Mouse (Mus musculus) spleen, adult 2 months (tissue): Measurements from ENCODE around the gene Chst8. TPM values are rescaled to one million over a fixed set of nuclear protein-coding genes. Genes with fewer than 3 reads are reported as not detected.

Experiments used
- DNase-seq, 2 experiments: peaks; one replicate each; pipeline versions ENCODE4 v3.0.0 to v3.0.0-alpha.2; 2012 to 2021; ENCODE audit warnings: low spot score in 2 of 2, low read depth in 1 of 2
- H3K27ac ChIP-seq: fragments of 200-500 bp; 2 replicates; pipeline ENCODE4 v1.5.1; 2012; ENCODE audit warnings: low read length, inconsistent platforms; ENCODE audit not compliant: insufficient read depth
- H3K27me3 ChIP-seq: fragments of 200-500 bp; 2 replicates; pipeline ENCODE4 v1.6.1; 2012; ENCODE audit warnings: mild to moderate bottlenecking, moderate library complexity, low read length, inconsistent platforms; ENCODE audit not compliant: control insufficient read depth, insufficient read depth
- H3K36me3 ChIP-seq: fragments of 200-500 bp; 2 replicates; pipeline ENCODE4 v1.6.1; 2012; ENCODE audit warnings: mild to moderate bottlenecking, low read length, inconsistent platforms; ENCODE audit not compliant: control insufficient read depth, insufficient read depth
- H3K4me1 ChIP-seq: fragments of 200-500 bp; 2 replicates; pipeline ENCODE4 v1.6.1; 2011; ENCODE audit warnings: inconsistent platforms; ENCODE audit not compliant: control insufficient read depth, insufficient read depth, insufficient read length
- H3K4me3 ChIP-seq: fragments of 200-500 bp; 2 replicates; pipeline ENCODE4 v1.5.1; 2011; ENCODE audit warnings: mild to moderate bottlenecking, inconsistent platforms; ENCODE audit not compliant: insufficient read depth, insufficient read length; ENCODE audit errors: extremely low read depth
- CTCF ChIP-seq: fragments of 200-500 bp; IDR thresholded peaks from 2 replicates; pipeline ENCODE4 v1.5.1; 2011; ENCODE audit warnings: mild to moderate bottlenecking, inconsistent platforms; ENCODE audit not compliant: insufficient read depth, insufficient read length, insufficient replicate concordance; ENCODE audit errors: extremely low read depth
- POLR2A ChIP-seq: fragments of 200-500 bp; IDR thresholded peaks from 2 replicates; pipeline ENCODE4 v1.6.1; 2011; ENCODE audit warnings: low read depth, low read length, inconsistent platforms
- WGBS: fragments of 180-500 bp; shearing (Covaris S2); methylation state at CpG from one replicate; pipeline ENCODE4 v1.1.7; 2018; 5-methylcytosine and 5-hydroxymethylcytosine counted together
- polyA plus RNA-seq: library from polyadenylated mRNA; depleted of rRNA; stranded (reverse); fragments of >200 nt; gene quantifications from 2 replicates; pipeline ENCODE4 v1.2.3, GENCODE M21; 2012

Gene Chst8
- polyA plus RNA-seq, 1 experiment, result 1.6 TPM

DNA sequence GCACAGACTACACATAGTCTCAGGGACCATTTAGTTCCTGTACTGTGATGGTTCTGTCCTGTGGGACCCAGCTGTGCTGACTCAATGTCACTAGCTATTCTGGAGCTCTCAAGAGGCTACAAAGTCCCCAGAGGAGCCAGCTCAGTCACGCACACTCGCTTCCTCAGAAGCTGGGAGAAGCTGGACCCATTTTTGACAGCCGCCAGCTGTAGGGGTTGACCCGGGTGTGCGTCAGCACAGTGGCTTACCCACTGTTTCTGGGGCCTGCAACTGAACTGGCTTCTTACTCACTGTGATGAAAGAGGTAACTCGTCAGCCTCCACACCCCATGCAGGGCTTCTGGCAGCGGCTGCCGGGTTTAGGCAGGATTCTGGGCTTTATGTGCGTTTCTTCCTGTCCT lies 66.3 kb downstream of the Chst8 start:
- Histone ChIP-seq H3K4me1 (no peaks in the 10 kb centered on the region), H3K27ac (no peak overlapping the region), H3K27me3 (no peaks in the 10 kb centered on the region), H3K4me3 (no peak overlapping the region), H3K36me3 (no peaks in the 10 kb centered on the region)
- WGBS, result 36% methylated on average over 9 of the region's 9 CpGs
- DNase-seq, result no peak
- TF ChIP-seq CTCF (no peak), POLR2A (no peak)

DNA sequence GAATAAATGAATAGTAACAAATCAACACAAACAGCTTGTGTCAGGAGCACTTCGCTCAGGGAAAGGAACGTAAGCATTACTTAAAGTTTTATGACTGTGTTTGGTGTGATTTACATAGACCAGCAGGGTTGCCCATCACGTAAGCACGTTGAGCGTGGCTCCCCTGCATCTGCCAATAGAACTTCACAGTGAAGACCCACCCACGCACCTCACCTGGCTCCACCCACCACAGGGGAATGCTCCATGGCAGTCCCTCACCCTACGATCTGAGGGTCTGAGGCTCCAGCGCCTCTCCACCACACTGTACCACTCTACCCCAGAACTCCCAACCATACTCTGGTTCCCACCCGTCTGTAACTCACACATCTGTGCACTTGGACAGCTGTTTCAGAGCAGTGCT lies 67.1 kb downstream of the Chst8 start:
- Histone ChIP-seq H3K4me3 (no peak overlapping the region), H3K27me3 (no peaks in the 10 kb centered on the region), H3K4me1 (no peaks in the 10 kb centered on the region), H3K27ac (no peak overlapping the region), H3K36me3 (no peaks in the 10 kb centered on the region)
- TF ChIP-seq POLR2A (no peak), CTCF (no peak)
- DNase-seq, result no peak
- 83% methylated on average over 9 of the region's 9 CpGs for WGBS

DNA sequence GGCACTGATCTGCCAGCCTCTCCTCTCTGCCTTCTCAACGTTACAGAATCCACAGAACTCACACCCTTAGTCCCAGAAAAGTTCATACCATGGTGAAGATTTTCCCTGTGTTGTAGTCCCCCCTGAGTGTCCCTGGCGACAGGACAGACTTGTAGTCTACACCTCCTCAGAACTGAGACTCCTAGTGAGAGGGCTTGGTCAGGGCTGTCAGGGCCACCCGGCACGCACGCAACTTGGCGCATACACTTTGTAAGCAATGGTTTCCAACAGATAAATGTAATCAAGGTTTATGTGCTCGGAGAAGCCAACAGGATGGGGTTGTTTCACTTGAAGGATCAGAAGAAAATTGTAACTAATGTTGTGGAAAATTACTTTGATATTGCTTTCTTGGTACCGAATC lies 67.5 kb downstream of the Chst8 start:
- Histone ChIP-seq H3K27me3 (no peaks in the 10 kb centered on the region), H3K27ac (no peak overlapping the region), H3K4me1 (no peaks in the 10 kb centered on the region), H3K4me3 (no peak overlapping the region), H3K36me3 (no peaks in the 10 kb centered on the region)
- DNase-seq, result no peak
- no peak for TF ChIP-seq POLR2A
- TF ChIP-seq CTCF, result no peak
- 83% methylated on average over 8 of the region's 8 CpGs for WGBS

DNA sequence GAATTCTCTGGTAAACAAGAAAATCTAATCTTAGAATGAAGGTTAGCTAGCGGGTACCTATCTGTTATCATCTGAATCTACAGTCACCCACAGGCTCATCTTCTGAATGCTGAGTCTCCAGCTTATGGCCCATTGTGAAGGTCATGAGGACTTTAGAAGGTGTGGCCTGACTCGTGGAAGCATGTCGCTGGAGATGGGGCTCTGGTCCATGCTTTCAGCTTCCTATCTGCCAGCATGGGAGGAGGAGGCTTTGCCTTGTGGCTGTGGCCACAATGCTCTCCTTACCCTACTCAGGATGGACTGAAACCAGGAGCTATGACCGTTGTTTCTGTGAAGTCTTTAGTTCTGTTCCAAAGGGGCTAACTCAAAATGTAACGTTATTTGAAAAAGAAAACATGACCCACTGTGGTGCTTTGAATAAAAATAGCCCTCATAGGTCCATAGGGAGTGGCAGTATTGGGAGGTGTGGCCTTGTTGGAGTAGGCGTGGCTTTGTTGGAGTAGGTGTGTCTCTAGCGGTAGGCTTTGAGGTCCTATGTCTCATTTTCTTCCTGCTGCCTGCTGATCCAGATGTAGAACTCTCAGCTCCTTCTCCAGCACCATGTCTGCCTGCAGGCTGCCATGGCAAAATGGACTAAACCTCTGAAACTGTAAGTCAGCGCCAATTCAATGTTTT lies 69.0 kb downstream of the Chst8 start:
- Histone ChIP-seq H3K4me1 (no peaks in the 10 kb centered on the region), H3K27ac (no peak overlapping the region), H3K27me3 (no peaks in the 10 kb centered on the region), H3K36me3 (no peaks in the 10 kb centered on the region), H3K4me3 (no peak overlapping the region)
- no peak for DNase-seq
- WGBS, result 79% methylated on average over 8 of the region's 8 CpGs
- TF ChIP-seq POLR2A, result no peak
- no peak for TF ChIP-seq CTCF

DNA sequence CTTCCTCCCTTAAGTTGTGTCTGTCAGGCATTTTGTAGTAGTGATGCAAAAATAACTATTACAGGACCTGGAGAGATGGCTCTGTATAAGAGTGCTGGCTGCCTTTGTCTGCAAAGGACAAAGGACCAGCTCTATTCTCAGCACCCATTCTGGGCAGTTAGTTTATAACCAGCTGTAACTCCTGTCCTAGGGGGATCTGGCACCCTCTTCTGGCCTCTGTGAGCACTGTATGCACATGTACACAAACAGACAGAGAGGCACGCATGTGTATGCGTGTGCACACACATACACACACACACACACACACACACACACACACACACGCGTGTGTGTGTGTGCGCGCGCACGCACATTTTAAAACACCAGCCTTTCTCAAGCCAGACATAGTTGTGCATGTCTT lies 73.1 kb downstream of the Chst8 start:
- Histone ChIP-seq H3K27me3 (no peaks in the 10 kb centered on the region), H3K36me3 (no peaks in the 10 kb centered on the region), H3K27ac (no peak overlapping the region), H3K4me3 (no peak overlapping the region), H3K4me1 (no peaks in the 10 kb centered on the region)
- no peak for DNase-seq
- no peak for TF ChIP-seq CTCF
- no peak for TF ChIP-seq POLR2A
- 97% methylated on average over 8 of the region's 8 CpGs for WGBS

DNA sequence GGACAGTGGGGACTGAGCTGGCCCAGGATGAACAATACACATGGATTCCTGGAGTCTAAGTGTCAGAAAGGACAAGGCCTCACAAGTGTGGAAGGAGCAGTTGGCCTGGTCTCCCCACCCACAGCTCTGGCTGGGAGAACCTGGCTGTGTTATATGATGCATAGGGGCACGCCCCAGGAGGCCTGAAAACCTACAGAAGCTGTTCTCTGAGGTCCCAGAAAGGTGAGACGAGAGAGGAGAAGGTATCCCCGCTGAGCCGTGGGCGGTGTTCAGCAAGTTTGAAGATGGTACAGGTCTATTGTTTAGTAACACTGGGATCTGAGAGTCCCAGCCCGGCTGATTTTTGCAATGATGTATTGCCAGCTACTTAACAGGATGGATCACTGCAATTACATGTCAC lies 75.3 kb downstream of the Chst8 start:
- no peaks in the 10 kb centered on the region for H3K36me3 ChIP-seq
- no peak overlapping the region for H3K27ac ChIP-seq
- TF ChIP-seq CTCF (no peak), POLR2A (no peak)
- H3K4me1 ChIP-seq, result no peaks in the 10 kb centered on the region
- 76% methylated on average over 6 of the region's 6 CpGs for WGBS
- no peaks in the 10 kb centered on the region for H3K27me3 ChIP-seq
- DNase-seq, result no peak
- H3K4me3 ChIP-seq, result no peak overlapping the region

DNA sequence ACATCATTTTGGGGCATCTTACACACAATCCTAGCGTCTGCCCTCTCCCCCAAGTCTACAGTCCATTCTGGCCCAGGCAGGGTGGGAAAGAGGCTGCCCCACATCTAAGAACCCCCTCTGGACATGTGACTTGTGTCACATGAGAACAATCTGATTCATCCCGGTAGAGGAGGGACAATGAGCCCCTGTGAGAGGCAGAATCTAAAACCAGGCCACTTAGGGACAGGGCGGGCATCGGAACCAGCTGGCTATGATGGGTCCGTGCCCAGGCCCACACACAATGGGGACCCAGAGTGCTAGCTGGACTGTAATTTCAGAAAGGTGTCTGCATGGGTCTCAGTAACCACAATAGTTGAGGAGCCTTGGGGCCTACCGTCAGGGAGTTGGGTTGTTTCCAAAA lies 78.2 kb downstream of the Chst8 start:
- H3K36me3 ChIP-seq, result no peaks in the 10 kb centered on the region
- WGBS, result 83% methylated on average over 6 of the region's 6 CpGs
- TF ChIP-seq POLR2A (no peak), CTCF (no peak)

More for the DNA sequence above, 78.2 kb downstream of the Chst8 start:
- Histone ChIP-seq H3K27ac (no peak overlapping the region), H3K4me1 (no peaks in the 10 kb centered on the region), H3K27me3 (no peaks in the 10 kb centered on the region), H3K4me3 (no peak overlapping the region)
- no peak for DNase-seq
